Mouse (Mus musculus) retina, embryonic 14.5 days (tissue): ENCODE measurements around the gene Gm27021.

Experiments used
- DNase-seq: peaks from one replicate; pipeline ENCODE4 v3.0.0-alpha.2; 2015; ENCODE audit warnings: low spot score

The Gm27021 gene

GRCm38 (mm10) chr8:120667561-120668373 is at the start of gene Gm27021, which contains the start of gene Cox4i1:
Gm27021 (minus strand) TSS chr8:120668079.
Cox4i1 (plus strand) TSS chr8:120668222.
- DNase-seq, result peak; percentile 95

- no peak for DNase-seq
Observed at GRCm38 (mm10) chr8:120715996-120716680, 48.3 kb upstream of the Gm27021 start.

GRCm38 (mm10) chr8:120715200-120715599 is 47.3 kb upstream of the Gm27021 start:
- DNase-seq, result no peak

GRCm38 (mm10) chr8:120709176-120709575 is 41.3 kb upstream of the Gm27021 start:
- DNase-seq, result no peak

- DNase-seq, result no peak
Observed at GRCm38 (mm10) chr8:120706193-120706592, 38.3 kb upstream of the Gm27021 start.

- no peak for DNase-seq
Observed at GRCm38 (mm10) chr8:120705163-120705562, 37.3 kb upstream of the Gm27021 start.

- DNase-seq, result no peak
Observed at GRCm38 (mm10) chr8:120704203-120704602, 36.3 kb upstream of the Gm27021 start.

- no peak for DNase-seq
Observed at GRCm38 (mm10) chr8:120701758-120702465, 34.0 kb upstream of the Gm27021 start.

GRCm38 (mm10) chr8:120700053-120700452 is 32.2 kb upstream of the Gm27021 start:
- DNase-seq, result no peak

- DNase-seq, result no peak
Observed at GRCm38 (mm10) chr8:120699565-120699964, 31.7 kb upstream of the Gm27021 start.

GRCm38 (mm10) chr8:120699079-120699478 is 31.2 kb upstream of the Gm27021 start:
- no peak for DNase-seq

GRCm38 (mm10) chr8:120698426-120698825 is 30.5 kb upstream of the Gm27021 start:
- no peak for DNase-seq

GRCm38 (mm10) chr8:120697979-120698272 is 30.0 kb upstream of the Gm27021 start:
- DNase-seq, result no peak

GRCm38 (mm10) chr8:120697154-120697978 is 29.5 kb upstream of the Gm27021 start:
- DNase-seq, result no peak

GRCm38 (mm10) chr8:120696401-120697153 is 28.7 kb upstream of the Gm27021 start:
- peak; percentile 52 for DNase-seq

GRCm38 (mm10) chr8:120693861-120694493 is 26.1 kb upstream of the Gm27021 start:
- peak; percentile 28 for DNase-seq

GRCm38 (mm10) chr8:120692934-120693333 is 25.1 kb upstream of the Gm27021 start:
- no peak for DNase-seq

- no peak for DNase-seq
Observed at GRCm38 (mm10) chr8:120688511-120688910, 20.6 kb upstream of the Gm27021 start.

GRCm38 (mm10) chr8:120687786-120688185 is 19.9 kb upstream of the Gm27021 start:
- DNase-seq, result no peak

GRCm38 (mm10) chr8:120686576-120686975 is 18.7 kb upstream of the Gm27021 start:
- DNase-seq, result no peak

GRCm38 (mm10) chr8:120686051-120686450 is 18.2 kb upstream of the Gm27021 start:
- no peak for DNase-seq
